Mouse (Mus musculus) midbrain, embryonic 15.5 days (tissue): ENCODE results near the gene Setmar. TPM values are rescaled to one million over a fixed set of nuclear protein-coding genes. Genes with fewer than 3 reads are reported as not detected.
"Not testable (repeated sequence)": the region's sequence is repeated elsewhere in the genome, so short reads cannot be mapped to it uniquely, and the experiment has no call there.

ENCODE experiments used
- ATAC-seq: fragments of 200-750 bp; cut with Nextera tagmentation; replicated peaks from 2 replicates; pipeline ENCODE4 v1.8.0; 2017; ENCODE audit warnings: moderate TSS enrichment
- H3K27ac ChIP-seq: fragments of 300-500 bp; sonication (generic); 2 replicates; pipeline ENCODE4 v1.5.1; 2015; ENCODE audit warnings: mild to moderate bottlenecking, inconsistent platforms
- H3K27me3 ChIP-seq: fragments of 300-500 bp; sonication (generic); replicated peaks from 2 replicates; pipeline ENCODE4 v1.6.1; 2015; ENCODE audit warnings: inconsistent platforms
- H3K36me3 ChIP-seq: fragments of 300-500 bp; sonication (generic); replicated peaks from 2 replicates; pipeline ENCODE4 v1.6.1; 2015; ENCODE audit warnings: inconsistent platforms
- H3K4me1 ChIP-seq: fragments of 300-500 bp; sonication (generic); 2 replicates; pipeline ENCODE4 v1.6.1; 2015; ENCODE audit warnings: inconsistent platforms
- H3K4me2 ChIP-seq: fragments of 300-500 bp; sonication (generic); 2 replicates; pipeline ENCODE4 v1.6.1; 2015; ENCODE audit warnings: inconsistent platforms, mild to moderate bottlenecking, moderate library complexity
- H3K4me3 ChIP-seq: fragments of 300-500 bp; sonication (generic); 2 replicates; pipeline ENCODE4 v1.5.1; 2015; ENCODE audit warnings: mild to moderate bottlenecking, inconsistent platforms
- H3K9ac ChIP-seq: fragments of 300-500 bp; sonication (generic); 2 replicates; pipeline ENCODE4 v1.6.1; 2015; ENCODE audit warnings: mild to moderate bottlenecking, inconsistent platforms
- H3K9me3 ChIP-seq: fragments of 300-500 bp; sonication (generic); 2 replicates; pipeline ENCODE4 v1.6.1; 2016; ENCODE audit warnings: inconsistent platforms
- WGBS: fragments of 180-500 bp; shearing (Covaris S2); methylation state at CpG from one replicate; pipeline ENCODE4 v1.1.7; 2015; ENCODE audit warnings: mixed read lengths; 5-methylcytosine and 5-hydroxymethylcytosine counted together
- polyA plus RNA-seq: library from polyadenylated mRNA; unstranded; fragments of >200 nt; fragmentation: Nextera tagmentation; extraction: Ambion mirVana; gene quantifications from 2 replicates; pipeline ENCODE4 v1.2.1, GENCODE M21; 2015

Setmar gene
- polyA plus RNA-seq, result 6.5 and 7.0 TPM in 2 replicates

DNA sequence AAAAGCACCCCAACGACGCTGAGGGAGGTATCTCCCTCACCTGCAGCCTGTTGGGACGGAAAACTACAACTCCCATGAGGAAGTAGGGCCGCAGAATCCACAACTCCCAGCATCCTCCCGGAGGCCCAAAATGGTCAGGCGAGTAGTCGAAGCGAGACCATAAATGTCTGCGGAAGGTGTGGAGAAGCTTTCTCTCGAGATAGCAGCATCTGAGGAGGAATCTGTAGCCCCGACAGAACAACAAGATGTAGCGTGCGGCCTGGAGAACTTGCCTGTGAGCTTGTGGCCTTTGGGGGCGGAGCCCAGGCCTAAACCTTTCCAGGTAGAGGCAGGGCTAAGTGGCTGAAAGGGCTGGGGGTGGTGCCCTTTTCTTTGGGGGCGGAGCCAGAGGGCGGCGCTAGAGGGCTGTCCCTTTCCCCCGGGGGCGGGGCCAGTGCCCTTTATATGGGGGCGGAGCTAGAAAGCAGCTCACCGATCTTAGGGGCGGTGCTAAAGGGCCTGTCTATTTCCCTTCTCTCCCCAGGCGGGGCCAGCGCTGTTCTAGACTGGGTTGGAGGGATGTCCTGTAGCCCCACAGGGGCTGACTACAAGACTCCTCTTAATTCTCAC, at the start of gene Setmar:
Gene Setmar (plus strand): TSS at position 128 of the 609 bp plus-strand sequence.
- peak; percentile 98 for ATAC-seq
- Histone ChIP-seq H3K4me2 (peak within 1 kb of the TSS; percentile 63), H3K9me3 (no peaks in the 10 kb centered on the region)

DNA sequence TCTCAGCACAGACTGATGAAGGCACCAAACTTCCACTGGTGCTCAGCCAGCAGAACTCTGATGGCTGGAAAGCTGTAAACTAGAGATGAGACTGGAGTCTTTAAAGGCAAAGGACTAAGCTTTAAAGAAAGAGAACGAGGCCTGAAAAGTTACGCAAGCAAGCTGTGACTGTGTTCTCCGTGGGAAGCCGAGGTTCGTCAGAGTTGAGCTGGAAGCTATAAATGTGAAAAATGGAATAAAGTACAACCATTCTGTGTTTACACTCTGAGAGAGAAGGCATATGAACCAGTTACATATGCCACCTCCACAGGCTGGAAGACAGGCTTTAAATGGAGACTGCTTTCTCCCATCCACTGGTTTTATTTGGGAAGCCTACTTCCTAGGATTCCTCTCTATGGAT, 43.2 kb upstream of the Setmar start:
- Histone ChIP-seq H3K27me3 (no peaks in the 10 kb centered on the region), H3K4me3 (no peak overlapping the region), H3K9ac (no peak overlapping the region), H3K4me2 (no peak overlapping the region), H3K27ac (no peak overlapping the region), H3K36me3 (no peaks in the 10 kb centered on the region), H3K9me3 (no peaks in the 10 kb centered on the region), H3K4me1 (no peaks in the 10 kb centered on the region)
- WGBS, result 90% methylated on average over 5 of the region's 5 CpGs
- no peak for ATAC-seq

More for the DNA sequence above, at the start of gene Setmar:
- Histone ChIP-seq H3K36me3 (no peaks in the 10 kb centered on the region), H3K27ac (peak within 1 kb of the TSS; percentile 92), H3K9ac (peak within 1 kb of the TSS; percentile 60), H3K4me3 (peak within 1 kb of the TSS; percentile 50), H3K27me3 (no peaks in the 10 kb centered on the region), H3K4me1 (0 out of 2 replicates have a peak, but pooled peaks cover 6% of the 10 kb centered on the region)
- WGBS, result under 1% methylated on average over 24 of the region's 24 CpGs

DNA sequence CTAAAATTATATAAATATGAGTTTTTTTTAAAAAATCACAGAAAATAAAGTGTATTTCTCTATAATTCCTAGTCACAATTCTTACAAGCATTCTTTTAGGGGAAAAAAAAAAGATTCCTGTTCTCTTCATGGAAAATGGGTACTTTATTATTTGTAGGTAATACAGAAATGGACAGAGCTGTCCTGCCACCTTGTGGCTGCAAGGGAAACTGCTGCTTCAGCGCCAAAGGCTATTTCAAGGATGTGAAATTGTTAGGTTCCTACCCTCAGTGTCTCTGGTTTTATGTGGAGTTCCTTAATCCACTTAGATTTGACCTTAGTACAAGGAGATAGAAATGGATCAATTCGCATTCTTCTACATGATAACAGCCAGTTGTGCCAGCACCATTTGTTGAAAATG, 9.8 kb upstream of the Setmar start:
- not testable (repeated sequence) for ATAC-seq, H3K36me3 ChIP-seq, H3K4me1 ChIP-seq, H3K4me2 ChIP-seq, H3K9me3 ChIP-seq, H3K9ac ChIP-seq, H3K4me3 ChIP-seq, H3K27me3 ChIP-seq, H3K27ac ChIP-seq
- 8% methylated on average over 2 of the region's 2 CpGs for WGBS

DNA sequence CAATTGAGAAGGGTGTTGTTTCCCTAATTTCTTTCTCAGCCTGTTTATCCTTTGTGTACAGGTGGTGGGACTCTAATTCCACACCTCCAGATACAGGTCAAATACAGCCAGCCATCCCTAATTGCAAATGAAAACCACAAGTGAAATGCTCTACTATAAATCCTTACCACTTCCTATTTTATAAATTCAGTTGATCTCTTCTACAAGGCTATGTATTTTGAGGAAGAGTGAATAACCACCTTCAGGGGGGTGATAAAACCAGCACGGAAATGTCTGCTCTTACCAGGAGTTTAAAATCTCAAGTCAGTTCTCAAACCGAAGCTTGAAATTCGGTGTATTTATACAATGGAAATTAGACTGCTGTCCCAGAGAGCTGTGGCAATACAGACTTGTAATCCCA, 8.9 kb upstream of the Setmar start:
- H3K4me3 ChIP-seq, result no peak overlapping the region
- H3K36me3 ChIP-seq, result no peaks in the 10 kb centered on the region
- no peaks in the 10 kb centered on the region for H3K27me3 ChIP-seq
- H3K9ac ChIP-seq, result no peak overlapping the region
- H3K27ac ChIP-seq, result no peak overlapping the region
- no peak overlapping the region for H3K4me2 ChIP-seq
- 74% methylated on average over 3 of the region's 3 CpGs for WGBS
- H3K9me3 ChIP-seq, result no peaks in the 10 kb centered on the region
- H3K4me1 ChIP-seq, result no peaks in the 10 kb centered on the region
- ATAC-seq, result no peak

DNA sequence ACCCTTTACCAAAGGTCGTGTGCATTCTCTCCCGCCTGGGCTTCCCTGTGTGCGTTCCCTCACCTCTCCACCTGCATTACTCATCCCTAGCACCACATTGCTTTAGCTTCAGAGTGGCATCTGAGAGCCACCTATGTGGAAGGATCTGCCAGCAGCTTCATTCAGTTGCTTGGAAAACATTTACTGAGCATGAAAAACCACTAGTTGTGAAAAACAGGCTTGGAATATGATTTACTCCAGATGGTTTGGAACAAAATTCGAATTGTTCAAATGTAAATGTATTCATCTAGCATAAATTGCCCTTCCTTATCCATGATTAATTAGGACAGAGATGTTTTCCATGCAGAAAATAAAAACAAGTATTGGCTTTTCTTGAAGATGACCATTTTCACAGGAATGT, 7.5 kb upstream of the Setmar start:
- Histone ChIP-seq H3K27me3 (no peaks in the 10 kb centered on the region), H3K9ac (no peak overlapping the region), H3K9me3 (no peaks in the 10 kb centered on the region), H3K27ac (no peak overlapping the region), H3K4me1 (no peaks in the 10 kb centered on the region), H3K4me2 (no peak overlapping the region), H3K4me3 (no peak overlapping the region), H3K36me3 (no peaks in the 10 kb centered on the region)
- ATAC-seq, result no peak
- 72% methylated on average over 4 of the region's 4 CpGs for WGBS

DNA sequence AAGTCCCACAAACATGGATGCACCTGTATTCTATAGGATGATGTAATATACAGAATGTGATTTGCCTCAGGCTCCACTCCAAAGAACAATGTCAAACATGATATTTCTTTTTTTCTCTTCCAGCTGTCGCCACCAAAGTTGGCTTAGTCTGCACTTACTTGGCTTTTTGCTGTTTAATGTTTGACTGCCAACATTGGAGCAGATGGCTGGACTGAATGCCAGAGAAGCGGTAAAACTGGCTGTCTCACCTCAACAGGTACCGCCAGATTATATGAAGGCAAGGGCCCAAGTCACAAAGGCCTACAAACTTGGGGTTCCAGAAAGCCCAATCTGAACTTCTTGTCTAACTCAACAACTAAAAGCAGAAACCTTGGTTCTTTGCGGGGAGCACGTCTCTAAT, 6.8 kb upstream of the Setmar start:
- H3K27me3 ChIP-seq, result no peaks in the 10 kb centered on the region
- H3K27ac ChIP-seq, result no peak overlapping the region
- H3K4me3 ChIP-seq, result no peak overlapping the region
- H3K4me2 ChIP-seq, result no peak overlapping the region
- H3K4me1 ChIP-seq, result no peaks in the 10 kb centered on the region
- H3K9ac ChIP-seq, result no peak overlapping the region
- H3K36me3 ChIP-seq, result no peaks in the 10 kb centered on the region
- no peak for ATAC-seq
- H3K9me3 ChIP-seq, result no peaks in the 10 kb centered on the region
- 92% methylated on average over 5 of the region's 5 CpGs for WGBS

DNA sequence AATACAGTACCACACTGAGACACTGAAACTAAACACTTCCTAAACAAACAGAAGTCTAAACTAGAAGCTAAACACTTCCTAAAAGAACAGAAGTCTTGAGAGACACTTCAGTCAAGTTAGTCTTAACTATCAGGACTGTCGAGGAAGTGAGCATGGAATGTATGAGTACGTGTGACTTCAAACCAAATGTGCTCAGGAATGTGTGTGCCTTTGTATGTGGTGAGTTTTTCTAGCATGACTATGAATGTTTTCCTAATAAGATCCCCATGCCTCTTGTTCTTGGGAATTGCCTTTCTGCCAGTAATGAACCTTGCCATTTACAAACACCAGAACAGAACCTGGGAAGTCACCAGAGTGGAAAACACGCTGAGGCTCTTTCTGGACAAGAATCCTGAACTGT, 3.7 kb upstream of the Setmar start:
- H3K4me2 ChIP-seq, result no peak overlapping the region
- H3K9me3 ChIP-seq, result no peaks in the 10 kb centered on the region
- H3K27ac ChIP-seq, result no peak overlapping the region
- no peak overlapping the region for H3K9ac ChIP-seq
- no peaks in the 10 kb centered on the region for H3K27me3 ChIP-seq
- no peak for ATAC-seq
- H3K4me3 ChIP-seq, result no peak overlapping the region
- WGBS, result 84% methylated on average over 3 of the region's 3 CpGs
- no peaks in the 10 kb centered on the region for H3K36me3 ChIP-seq
- 0 out of 2 replicates have a peak, but pooled peaks cover 6% of the 10 kb centered on the region for H3K4me1 ChIP-seq

DNA sequence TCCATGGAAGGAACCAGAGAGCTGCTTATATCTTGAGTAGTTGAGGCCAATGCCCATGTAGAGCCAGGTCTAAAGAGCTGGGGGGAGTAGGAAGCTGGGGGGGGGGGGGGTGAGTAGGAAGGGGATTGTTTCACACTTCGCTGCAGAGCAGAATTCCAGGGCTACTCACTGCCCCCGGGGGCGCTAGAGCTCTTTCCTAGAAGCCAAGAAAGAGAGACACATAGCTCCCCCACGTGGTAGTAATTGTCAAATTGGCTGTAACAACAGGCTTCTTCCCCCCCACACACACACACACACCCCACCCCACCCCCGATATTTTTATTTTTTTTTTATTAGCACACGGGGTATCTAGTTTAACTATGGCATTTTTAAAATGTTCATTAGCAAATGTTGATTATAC, 738 bp downstream of the Setmar start:
- Histone ChIP-seq H3K9me3 (no peaks in the 10 kb centered on the region), H3K4me2 (peak overlapping the region; percentile 63), H3K27ac (peak overlapping the region; percentile 92), H3K27me3 (no peaks in the 10 kb centered on the region), H3K9ac (peak overlapping the region; percentile 60), H3K4me1 (0 out of 2 replicates have a peak, but pooled peaks cover 6% of the 10 kb centered on the region), H3K4me3 (peak overlapping the region; percentile 50), H3K36me3 (no peaks in the 10 kb centered on the region)
- no peak for ATAC-seq
- WGBS, result 11% methylated on average over 5 of the region's 6 CpGs

DNA sequence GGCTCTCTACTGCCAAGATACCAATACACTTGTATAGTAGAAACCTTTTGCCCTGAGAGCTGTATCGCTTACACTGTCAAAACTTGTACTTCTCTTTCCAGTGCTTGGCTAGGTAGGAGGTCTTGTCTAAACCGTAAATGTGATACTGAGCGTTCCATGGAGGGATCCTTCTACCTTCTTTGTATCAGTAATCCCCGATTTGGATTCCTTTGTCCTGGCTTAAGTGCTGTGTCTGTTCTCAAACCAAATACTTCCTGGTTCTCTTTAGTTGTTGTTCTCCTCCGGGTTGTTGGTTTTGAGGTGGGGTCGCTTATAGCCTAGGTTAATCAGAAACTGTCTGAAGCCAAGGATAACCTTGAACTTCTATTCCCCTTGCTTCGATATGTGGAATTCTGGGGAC, 6.1 kb downstream of the Setmar start:
- Histone ChIP-seq H3K9me3 (peaks cover 7% of the 10 kb centered on the region; the same call in 1 of the 2 replicates), H3K9ac (no peak overlapping the region), H3K36me3 (peaks cover 10% of the 10 kb centered on the region), H3K27me3 (no peaks in the 10 kb centered on the region), H3K27ac (no peak overlapping the region), H3K4me2 (no peak overlapping the region), H3K4me3 (no peak overlapping the region), H3K4me1 (no peaks in the 10 kb centered on the region)
- ATAC-seq, result no peak
- WGBS, result 94% methylated on average over 7 of the region's 7 CpGs

DNA sequence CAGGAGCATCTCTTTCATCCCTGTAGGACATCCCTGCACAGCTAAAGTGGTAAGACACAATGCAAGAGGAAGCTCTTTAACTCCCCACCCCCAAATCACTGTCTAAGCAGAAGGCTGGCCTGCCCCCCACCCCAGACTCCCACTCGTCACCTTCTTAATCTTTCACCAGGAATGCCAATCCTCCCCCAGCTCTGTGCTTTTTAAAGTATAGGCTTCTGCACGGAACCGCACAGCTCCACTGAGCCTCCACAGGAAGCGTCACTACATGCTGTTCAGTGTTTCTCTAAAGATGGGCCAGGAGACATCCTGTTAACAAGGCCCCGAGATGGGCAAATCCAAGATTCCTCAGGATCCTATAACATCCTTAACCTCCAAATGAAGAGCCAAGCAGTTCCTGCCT, 8.2 kb downstream of the Setmar start:
- Histone ChIP-seq H3K27me3 (no peaks in the 10 kb centered on the region), H3K36me3 (peaks cover 12% of the 10 kb centered on the region), H3K9me3 (peaks cover 7% of the 10 kb centered on the region; the same call in 1 of the 2 replicates), H3K4me2 (no peak overlapping the region), H3K9ac (no peak overlapping the region), H3K4me3 (no peak overlapping the region), H3K27ac (no peak overlapping the region), H3K4me1 (no peaks in the 10 kb centered on the region)
- no peak for ATAC-seq
- 67% methylated on average over 5 of the region's 5 CpGs for WGBS

DNA sequence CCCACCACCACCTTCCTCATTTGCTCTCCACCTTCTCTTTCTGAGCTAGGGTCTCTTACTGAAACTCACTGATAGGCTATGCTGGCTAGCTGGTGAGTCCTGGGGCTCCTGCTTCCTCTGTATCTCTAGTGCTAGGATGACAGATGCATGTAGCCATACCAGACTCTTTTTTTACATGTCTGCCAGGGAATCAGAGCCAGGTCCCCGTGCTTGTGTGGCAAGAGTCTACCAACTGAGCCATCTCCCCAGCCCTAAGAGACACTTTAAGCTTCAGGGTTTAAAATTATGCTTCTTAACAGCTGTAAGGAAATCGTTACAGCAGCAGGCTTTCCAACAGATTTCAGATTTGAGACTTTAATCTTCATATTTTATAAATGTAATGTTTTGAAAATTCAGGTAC, 9.1 kb downstream of the Setmar start:
- ATAC-seq, result no peak
- H3K4me1 ChIP-seq, result no peaks in the 10 kb centered on the region
- 91% methylated on average over 2 of the region's 2 CpGs for WGBS
- H3K27me3 ChIP-seq, result no peaks in the 10 kb centered on the region
- H3K27ac ChIP-seq, result no peak overlapping the region
- no peak overlapping the region for H3K4me2 ChIP-seq
- no peak overlapping the region for H3K9ac ChIP-seq
- H3K9me3 ChIP-seq, result peaks cover 7% of the 10 kb centered on the region; the same call in 1 of the 2 replicates
- H3K36me3 ChIP-seq, result peaks cover 12% of the 10 kb centered on the region
- H3K4me3 ChIP-seq, result no peak overlapping the region

DNA sequence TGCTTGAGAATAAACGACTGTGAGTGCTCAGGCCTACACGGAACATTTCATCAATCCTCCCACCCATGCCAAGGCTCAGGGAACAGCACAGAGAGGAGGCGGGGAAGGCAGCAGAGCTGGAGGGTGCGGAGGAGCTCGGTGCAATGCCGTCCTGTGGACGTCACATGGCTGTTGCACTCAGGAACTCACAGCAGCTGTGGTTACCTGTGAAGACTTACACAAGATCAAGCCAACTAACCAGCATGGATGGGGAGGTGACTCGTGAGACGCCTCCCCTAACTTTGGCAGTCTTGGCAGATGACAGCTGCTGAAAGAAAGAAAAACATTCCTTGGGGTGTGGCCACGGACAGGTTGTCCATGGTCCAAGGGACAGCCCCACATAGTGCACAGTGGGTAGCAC, 9.8 kb downstream of the Setmar start:
- H3K4me3 ChIP-seq, result no peak overlapping the region
- no peak overlapping the region for H3K4me2 ChIP-seq
- WGBS, result 93% methylated on average over 10 of the region's 10 CpGs
- no peaks in the 10 kb centered on the region for H3K4me1 ChIP-seq
- no peaks in the 10 kb centered on the region for H3K27me3 ChIP-seq
- peaks cover 7% of the 10 kb centered on the region; the same call in 1 of the 2 replicates for H3K9me3 ChIP-seq
- H3K27ac ChIP-seq, result no peak overlapping the region
- no peak overlapping the region for H3K9ac ChIP-seq
- H3K36me3 ChIP-seq, result peaks cover 12% of the 10 kb centered on the region
- no peak for ATAC-seq

DNA sequence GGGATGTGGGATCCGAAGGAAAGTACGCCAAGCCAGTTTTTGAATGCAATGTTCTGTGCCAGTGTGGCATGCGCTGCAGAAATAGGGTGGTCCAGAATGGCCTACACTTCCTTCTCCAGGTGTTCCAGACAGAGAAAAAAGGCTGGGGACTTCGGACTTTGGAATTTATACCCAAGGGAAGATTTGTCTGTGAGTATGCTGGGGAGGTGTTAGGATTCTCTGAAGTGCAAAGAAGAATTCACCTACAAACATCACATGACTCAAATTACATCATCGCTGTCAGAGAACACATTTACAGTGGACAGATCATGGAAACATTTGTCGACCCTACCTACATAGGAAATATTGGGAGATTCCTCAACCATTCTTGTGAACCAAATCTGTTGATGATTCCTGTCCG, 11.0 kb downstream of the Setmar start:
- Histone ChIP-seq H3K9me3 (peaks cover 7% of the 10 kb centered on the region; the same call in 1 of the 2 replicates), H3K4me1 (no peaks in the 10 kb centered on the region), H3K27me3 (no peaks in the 10 kb centered on the region), H3K36me3 (peaks cover 12% of the 10 kb centered on the region), H3K4me3 (no peak overlapping the region), H3K27ac (no peak overlapping the region), H3K9ac (no peak overlapping the region), H3K4me2 (no peak overlapping the region)
- 95% methylated on average over 7 of the region's 7 CpGs for WGBS
- no peak for ATAC-seq
